Mouse (Mus musculus) hematopoietic stem cell, adult 5-6 weeks (primary cell): ENCODE data around the gene Bbs7. TPM values are rescaled to one million over a fixed set of nuclear protein-coding genes. Genes with fewer than 3 reads are reported as not detected.

Source experiments
- total RNA-seq: library from RNA; stranded (forward); fragments of 172-1452, 232-1000 nt; gene quantifications from 2 replicates; pipeline ENCODE4 v1.2.3, GENCODE M21; 2017

Bbs7 gene
- total RNA-seq, 1 experiment from 2014 or later, result 8.4 TPM

Other genes with a start within 250 kb of the Bbs7 start
- gene Anxa5, start 137.6 kb downstream of the Bbs7 start, total RNA-seq, result 107 and 113 TPM in 2 replicates
- 1.4 TPM in 1 of 2 replicates, not detected in the other for gene 1810062G17Rik, start 137.5 kb downstream of the Bbs7 start, total RNA-seq
- gene Gm11549, start 91.7 kb downstream of the Bbs7 start, total RNA-seq, result not detected in 2 replicates
- gene Exosc9, start 60.9 kb downstream of the Bbs7 start, total RNA-seq, result 86.9 and 91.5 TPM in 2 replicates
- 141 and 144 TPM in 2 replicates for gene Ccna2, start 41.3 kb downstream of the Bbs7 start, total RNA-seq
- gene Trpc3, start 76.7 kb upstream of the Bbs7 start, total RNA-seq, result not detected in 2 replicates
- 59.2 and 76.9 TPM in 2 replicates for gene 4932438A13Rik, start 249.6 kb upstream of the Bbs7 start, total RNA-seq